Mouse (Mus musculus): ENCODE results near the gene Thra.

DNA sequence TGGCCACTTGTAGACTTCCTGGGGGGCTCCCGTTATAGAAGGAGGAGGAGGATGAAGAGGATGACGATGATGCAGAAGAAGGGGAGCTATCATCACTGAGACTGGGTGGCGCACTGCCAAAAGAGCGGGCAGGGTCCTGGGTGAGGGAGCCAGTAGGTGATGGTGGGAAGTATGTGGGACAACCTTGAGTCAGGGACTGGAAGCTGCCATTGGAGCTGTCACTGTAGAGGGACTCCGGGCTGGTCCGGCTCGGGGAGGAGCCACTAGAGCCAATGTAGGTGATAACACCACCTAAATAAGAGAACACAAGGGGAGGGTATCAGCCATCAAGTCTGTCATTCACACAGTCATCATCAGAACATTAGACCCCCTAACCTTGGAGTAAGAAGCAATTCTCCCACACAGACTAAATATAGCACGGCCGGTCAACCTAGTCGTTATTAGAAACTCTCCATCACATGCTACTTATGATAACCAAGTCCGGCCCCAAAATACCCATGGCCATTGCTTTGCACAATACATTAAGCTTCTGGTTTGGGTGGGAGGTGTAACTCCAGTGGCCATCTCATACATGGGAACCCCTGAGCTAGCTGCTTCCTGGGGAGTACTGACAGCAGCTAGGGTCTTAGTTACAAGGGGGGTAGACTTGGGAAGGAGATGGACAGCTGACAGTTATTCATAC is 31.5 kb downstream of the Thra start:
- TF ChIP-seq CTCF (IDR thresholded peaks at IDR 0.05; ENCODE audit: low read depth) (no peak), EP300 (optimal IDR thresholded peaks at IDR 0.05) (no peak)

All from stomach, postnatal 0 days (tissue).